ENCODE assay signal across 8 mouse cellular contexts in genomic region chr11:86836366-86836765, GRCm38 (mm10). TPM values are rescaled to one million over a fixed set of nuclear protein-coding genes. Genes with fewer than 3 reads are reported as not detected.
DNase-seq lines count a peak whose midpoint lies in the region; ATAC-seq lines count a peak whose summit lies in the region.

No protein-coding gene starts in this region.

- no peak overlapping the region for H3K9ac ChIP-seq in neural tube, embryonic 15.5 days (replicated peaks)
- H3K9ac ChIP-seq in embryonic facial prominence, embryonic 11.5 days (replicated peaks; ENCODE audit: low read length), result no peak overlapping the region
- no peak overlapping the region for H3K9ac ChIP-seq in liver, embryonic 11.5 days (ENCODE audit: low read depth, low read length)

- H3K27ac ChIP-seq in neural tube, embryonic 15.5 days (replicated peaks), result no peak overlapping the region
- no peak overlapping the region for H3K27ac ChIP-seq in embryonic facial prominence, embryonic 11.5 days (replicated peaks; ENCODE audit: low read depth, low read length)
- H3K27ac ChIP-seq in liver, embryonic 11.5 days (ENCODE audit: low read depth, low read length), result no peak overlapping the region

- peaks cover 6% of the 10 kb centered on the region for H3K4me1 ChIP-seq in neural tube, embryonic 15.5 days
- no peaks in the 10 kb centered on the region for H3K4me1 ChIP-seq in embryonic facial prominence, embryonic 11.5 days (ENCODE audit: control insufficient read depth, insufficient read depth, low read length)
- no peaks in the 10 kb centered on the region for H3K4me1 ChIP-seq in liver, embryonic 11.5 days (replicated peaks; ENCODE audit: control insufficient read depth, insufficient read depth, low read length)

- no peak overlapping the region for H3K4me2 ChIP-seq in neural tube, embryonic 15.5 days
- H3K4me2 ChIP-seq in embryonic facial prominence, embryonic 11.5 days (ENCODE audit: low read depth, low read length), result no peak overlapping the region
- no peak overlapping the region for H3K4me2 ChIP-seq in liver, embryonic 11.5 days

- H3K36me3 ChIP-seq in neural tube, embryonic 15.5 days, result no peaks in the 10 kb centered on the region
- H3K36me3 ChIP-seq in embryonic facial prominence, embryonic 11.5 days (replicated peaks; ENCODE audit: control insufficient read depth, insufficient read depth, low read depth, low read length), result no peaks in the 10 kb centered on the region
- H3K36me3 ChIP-seq in liver, embryonic 11.5 days (ENCODE audit: control insufficient read depth, insufficient read depth, low read length), result no peaks in the 10 kb centered on the region

- no peaks in the 10 kb centered on the region for H3K9me3 ChIP-seq in neural tube, embryonic 15.5 days (replicated peaks)
- H3K9me3 ChIP-seq in embryonic facial prominence, embryonic 11.5 days (replicated peaks; ENCODE audit: control insufficient read depth, low read length), result no peaks in the 10 kb centered on the region
- H3K9me3 ChIP-seq in liver, embryonic 11.5 days (ENCODE audit: control insufficient read depth, low read length), result no peaks in the 10 kb centered on the region

- H3K27me3 ChIP-seq in neural tube, embryonic 15.5 days (replicated peaks), result no peaks in the 10 kb centered on the region
- H3K27me3 ChIP-seq in embryonic facial prominence, embryonic 11.5 days (ENCODE audit: control insufficient read depth, insufficient read depth, low read length), result no peaks in the 10 kb centered on the region
- H3K27me3 ChIP-seq in liver, embryonic 11.5 days (replicated peaks; ENCODE audit: control insufficient read depth, insufficient read depth, low read length), result no peaks in the 10 kb centered on the region

- no peak overlapping the region for H3K4me3 ChIP-seq in neural tube, embryonic 15.5 days (replicated peaks)
- no peak overlapping the region for H3K4me3 ChIP-seq in embryonic facial prominence, embryonic 11.5 days (ENCODE audit: low read depth, low read length)
- H3K4me3 ChIP-seq in liver, embryonic 11.5 days (ENCODE audit: low read depth, low read length), result no peak overlapping the region

- 65% methylated on average over 2 of the region's 2 CpGs for WGBS in neural tube, embryonic 15.5 days
- WGBS in embryonic facial prominence, embryonic 11.5 days, result 43% methylated on average over 2 of the region's 2 CpGs
- 39% methylated on average over 2 of the region's 2 CpGs for WGBS in liver, embryonic 11.5 days

- DNase-seq in neural tube, embryonic 10.5 days (ENCODE audit: extremely low spot score, low spot score), result peak; percentile 59
- peak; percentile 77 for DNase-seq in adrenal gland, postnatal 25 days
- DNase-seq in embryonic facial prominence, embryonic 11.5 days (ENCODE audit: low spot score), result peak; percentile 72
- peak; percentile 64 for DNase-seq in liver, embryonic 11.5 days (ENCODE audit: low spot score)
- peak; percentile 49 for DNase-seq in ovary, postnatal 10 days (ENCODE audit: low spot score)
- DNase-seq in urinary bladder, postnatal 25 days (ENCODE audit: low spot score), result peak; percentile 76

- no peak for ATAC-seq in neural tube, embryonic 15.5 days (ENCODE audit: low FRiP score)
- ATAC-seq in embryonic facial prominence, embryonic 11.5 days (replicated peaks; ENCODE audit: insufficient number of reproducible peaks, low FRiP score, low TSS enrichment, low read depth), result no peak
- peak; percentile 60 for ATAC-seq in inflammation-experienced regulatory T-cells, adult 6 months
- ATAC-seq in liver, embryonic 11.5 days (replicated peaks; ENCODE audit: low FRiP score), result peak; percentile 70

RNA-seq across cellular contexts. Expression of gene Dhx40, which starts 28.8 kb away (rescaled TPM):
- 15.5 and 15.7 TPM in 2 replicates for polyA plus RNA-seq in neural tube, embryonic 15.5 days (2015; fragmentation: Nextera tagmentation; extraction: Ambion mirVana)
- 31.9 and 38.1 TPM in 2 replicates for total RNA-seq in adrenal gland, postnatal 25 days (2021)
- polyA plus RNA-seq in embryonic facial prominence, embryonic 11.5 days (2014; fragmentation: Nextera tagmentation; extraction: Ambion mirVana), result 41.8 and 47.0 TPM in 2 replicates
- polyA plus RNA-seq in inflammation-experienced regulatory T-cells, adult 6 months (2017; shearing (Covaris generic)), result 10 to 100 TPM; 13.2 to 26.8 (median 14.3) TPM
- polyA plus RNA-seq in liver, embryonic 11.5 days (2014; fragmentation: Nextera tagmentation; extraction: Ambion mirVana), result 15.4 and 16.4 TPM in 2 replicates

Comparison
In these comparisons a context has a peak if more than half of its experiments do, and no peak if none do; other contexts are left out.
1. ATAC-seq: peak in inflammation-experienced regulatory T-cells, adult 6 months (single experiment) and liver, embryonic 11.5 days (single experiment); none in neural tube, embryonic 15.5 days (single experiment) and embryonic facial prominence, embryonic 11.5 days (single experiment).
2. Peak in every context shown above with its lines, with median percentiles within 50 percentile points of each other: DNase-seq.